Mouse (Mus musculus) fibroblast of lung, adult 2 months (primary cell): ENCODE results near the gene Itfg1.
"Not testable (repeated sequence)": the region's sequence is repeated elsewhere in the genome, so short reads cannot be mapped to it uniquely, and the experiment has no call there.

Experiments used
- DNase-seq: peaks from one replicate; pipeline ENCODE4 v3.0.0-alpha.2; 2011; ENCODE audit warnings: low read depth

Itfg1 gene

GRCm38 (mm10) chr8:85840657-85841488, at the start of gene Itfg1, which contains the start of gene Phkb:
Gene Itfg1 (minus strand): TSS chr8:85840921.
Gene Phkb (plus strand): TSS chr8:85840959.
- DNase-seq, result peak; percentile 50

DNA sequence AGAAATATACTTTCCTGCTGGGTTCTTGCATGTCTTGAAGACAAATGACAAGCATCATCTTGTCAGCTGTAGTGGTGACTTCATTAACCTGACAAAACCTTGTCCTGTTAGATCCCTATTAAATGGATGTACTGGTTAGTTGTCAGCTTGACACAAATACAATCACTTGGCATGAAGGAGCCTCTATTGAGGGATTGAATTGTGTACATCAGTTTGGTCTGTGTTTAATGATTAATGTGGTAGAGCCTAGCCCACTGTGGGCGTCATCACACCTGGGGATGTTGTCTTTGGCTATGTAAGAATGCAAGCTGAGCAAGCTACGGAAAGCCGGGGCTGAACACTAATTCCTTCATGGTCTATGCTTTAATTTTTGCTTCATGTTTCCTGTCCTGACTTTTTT, 44.1 kb upstream of the Itfg1 start:
- no peak for DNase-seq

DNA sequence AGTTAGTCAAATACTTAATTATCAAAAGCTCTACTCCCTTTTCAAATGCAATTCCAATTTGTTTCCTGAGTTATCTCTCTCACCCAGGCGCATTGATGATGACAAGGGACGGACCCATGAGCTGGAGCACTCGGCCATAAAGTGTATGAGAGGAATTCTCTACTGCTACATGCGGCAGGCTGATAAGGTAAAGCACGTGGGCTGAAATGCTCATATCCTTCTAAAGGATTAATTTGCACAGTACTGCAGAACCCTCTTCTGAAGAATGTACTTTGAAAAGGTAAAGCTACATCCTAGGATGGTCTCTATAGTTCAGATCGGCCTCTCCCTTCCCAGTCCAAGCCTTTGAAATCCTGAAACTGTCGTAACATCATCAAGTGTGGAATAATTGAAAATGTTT, 38.9 kb upstream of the Itfg1 start:
- DNase-seq, result no peak

GRCm38 (mm10) chr8:85877976-85878375, 37.3 kb upstream of the Itfg1 start:
- DNase-seq, result no peak

DNA sequence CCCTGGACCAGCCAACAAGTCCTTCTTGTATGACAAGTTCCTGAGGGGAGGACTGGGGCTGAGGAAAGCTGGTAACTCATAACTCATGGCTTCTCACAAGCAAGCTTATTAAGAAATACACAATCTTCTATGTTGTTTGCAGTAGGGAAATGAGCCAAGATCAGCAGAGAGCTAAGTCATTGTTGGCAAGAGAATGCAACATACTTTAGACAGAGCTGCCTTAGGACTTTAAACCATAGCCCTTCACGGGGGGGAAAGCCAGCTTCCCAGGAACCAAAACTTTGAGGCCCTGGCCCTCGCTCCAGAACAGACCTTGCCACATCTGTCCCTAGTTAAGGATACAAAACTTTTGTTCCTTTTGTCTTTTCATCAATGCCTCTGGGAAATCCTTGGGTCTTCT, 30.9 kb upstream of the Itfg1 start:
- DNase-seq, result peak; percentile 91

GRCm38 (mm10) chr8:85862381-85862780, 21.7 kb upstream of the Itfg1 start:
- DNase-seq, result no peak

GRCm38 (mm10) chr8:85860612-85861011, 19.9 kb upstream of the Itfg1 start:
- no peak for DNase-seq

GRCm38 (mm10) chr8:85857227-85857896, 16.6 kb upstream of the Itfg1 start:
- DNase-seq, result not testable (repeated sequence)

GRCm38 (mm10) chr8:85854220-85855123, 13.8 kb upstream of the Itfg1 start:
- no peak for DNase-seq

GRCm38 (mm10) chr8:85845887-85846286, 5.2 kb upstream of the Itfg1 start:
- DNase-seq, result no peak

- DNase-seq, result no peak
These were observed 721 bp upstream of the Itfg1 start for GRCm38 (mm10) chr8:85841489-85841795.

DNA sequence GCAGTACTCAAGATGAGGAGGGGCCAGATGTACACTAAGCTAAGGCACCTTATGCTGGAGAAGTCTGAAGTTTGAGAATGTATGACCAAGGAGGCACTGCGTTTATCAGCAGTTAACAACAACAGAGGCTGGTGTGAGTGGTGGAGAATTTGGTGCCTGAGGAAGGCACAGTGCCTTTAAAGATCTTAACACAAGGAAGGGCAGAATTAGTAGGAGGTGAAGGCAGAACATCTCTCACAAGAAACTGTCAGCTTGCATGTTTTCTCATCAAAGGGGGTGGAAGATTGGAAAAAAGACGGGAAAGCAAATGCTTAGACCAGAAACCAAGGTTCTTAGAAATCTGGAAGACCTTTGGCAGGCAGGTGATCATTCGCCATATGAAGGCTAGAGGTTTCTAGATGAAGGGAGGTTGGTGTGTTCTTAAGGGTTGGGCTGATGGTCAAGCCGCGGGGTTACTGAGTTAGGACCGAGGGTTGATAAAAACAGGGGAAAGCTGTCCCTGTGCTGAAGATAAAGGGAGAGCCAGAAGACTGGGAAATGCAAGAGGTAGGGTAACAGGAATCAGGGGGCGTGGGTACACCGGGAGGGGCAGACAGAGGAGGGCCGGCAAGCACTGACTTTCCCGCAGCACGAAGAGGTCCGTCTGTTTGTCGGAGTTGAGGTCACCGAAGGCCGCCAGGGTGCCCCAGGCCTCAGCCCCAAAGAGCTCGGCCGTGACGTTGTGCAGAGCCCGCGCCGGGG, 635 bp downstream of the Itfg1 start:
- DNase-seq, result no peak

DNA sequence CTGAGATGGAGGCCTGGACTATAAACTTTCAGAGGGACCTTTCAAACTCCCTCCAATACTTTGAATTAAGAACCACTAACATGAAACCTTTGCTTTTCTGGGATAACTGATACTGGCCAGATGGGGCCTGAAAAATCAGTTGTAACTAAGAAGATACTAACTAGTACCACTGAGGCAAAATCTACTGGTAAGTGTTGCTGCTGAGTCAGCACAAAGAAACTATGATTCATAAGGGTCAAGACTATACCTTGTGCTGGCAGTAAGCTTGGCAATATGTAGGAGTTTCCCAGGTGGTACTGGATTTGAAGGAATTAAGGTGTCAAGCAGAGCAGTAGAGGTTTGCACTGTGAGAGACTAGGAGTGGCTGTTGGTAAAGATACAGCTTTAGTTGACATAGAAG, 27.1 kb downstream of the Itfg1 start:
- no peak for DNase-seq

- no peak for DNase-seq
These were observed 39.3 kb downstream of the Itfg1 start for GRCm38 (mm10) chr8:85801408-85801807.

GRCm38 (mm10) chr8:85800164-85800563, 40.6 kb downstream of the Itfg1 start:
- DNase-seq, result no peak

GRCm38 (mm10) chr8:85796392-85796791, 44.3 kb downstream of the Itfg1 start:
- DNase-seq, result not testable (repeated sequence)

DNA sequence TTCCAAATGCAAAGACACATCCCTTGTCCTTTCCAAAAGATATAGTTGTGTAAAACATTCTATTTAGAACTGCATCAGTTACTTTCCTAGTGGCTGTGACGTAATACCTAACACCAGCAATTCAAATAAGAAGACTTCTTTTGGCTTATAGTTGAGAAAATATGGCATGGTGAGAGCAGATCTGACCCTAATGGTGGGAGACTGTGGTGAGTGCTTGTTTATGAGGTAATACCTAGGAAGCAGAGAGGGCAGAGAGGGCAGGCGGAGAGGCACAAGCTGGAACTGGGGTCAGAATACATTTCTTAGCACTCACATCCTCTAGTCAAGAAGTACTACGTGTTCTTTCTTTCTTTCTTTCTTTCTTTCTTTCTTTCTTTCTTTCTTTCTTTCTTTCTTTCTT, 52.4 kb downstream of the Itfg1 start:
- DNase-seq, result no peak

DNA sequence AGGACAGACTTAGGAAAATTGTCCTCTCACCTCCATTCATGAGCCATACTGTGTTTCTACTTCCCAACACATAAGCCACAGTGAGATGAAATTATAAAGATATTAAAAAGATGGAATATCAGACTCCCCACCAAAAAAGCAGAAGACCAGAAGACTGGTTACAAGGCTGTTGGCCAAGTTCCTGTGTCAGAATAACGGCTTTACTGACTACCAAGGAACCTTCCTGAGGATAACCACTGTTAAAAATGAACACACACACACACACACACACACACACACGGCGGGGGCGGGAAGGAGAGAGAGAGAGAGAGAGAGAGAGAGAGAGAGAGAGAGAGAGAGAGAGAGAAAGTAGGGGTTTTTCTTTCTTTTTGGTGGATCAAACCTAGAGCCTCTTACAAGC, 52.8 kb downstream of the Itfg1 start:
- no peak for DNase-seq

GRCm38 (mm10) chr8:85785506-85785905, 55.2 kb downstream of the Itfg1 start:
- no peak for DNase-seq

GRCm38 (mm10) chr8:85783871-85784270, 56.9 kb downstream of the Itfg1 start:
- DNase-seq, result no peak

GRCm38 (mm10) chr8:85780091-85780490, 60.6 kb downstream of the Itfg1 start:
- no peak for DNase-seq

DNA sequence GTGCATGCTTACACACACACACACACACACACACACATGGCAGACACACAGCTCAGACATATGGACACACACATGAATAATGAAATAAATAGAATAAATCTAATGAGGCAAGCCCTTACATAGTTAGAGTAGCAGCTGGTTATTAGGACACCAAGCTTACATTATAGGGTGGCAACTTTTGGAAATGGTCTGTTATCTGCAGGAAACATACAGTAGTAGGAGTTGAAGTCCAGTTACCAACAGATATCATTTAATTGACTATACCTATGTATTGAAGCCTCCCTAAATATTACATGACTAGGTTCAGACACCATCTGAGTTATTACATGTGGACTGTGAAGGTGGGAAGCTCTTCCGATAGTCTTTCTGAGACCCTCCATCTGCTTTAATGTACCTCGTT, 95.7 kb downstream of the Itfg1 start:
- DNase-seq, result no peak
